Mouse (Mus musculus): Measurements from ENCODE around the gene Hibadh.

Hibadh gene

DNA sequence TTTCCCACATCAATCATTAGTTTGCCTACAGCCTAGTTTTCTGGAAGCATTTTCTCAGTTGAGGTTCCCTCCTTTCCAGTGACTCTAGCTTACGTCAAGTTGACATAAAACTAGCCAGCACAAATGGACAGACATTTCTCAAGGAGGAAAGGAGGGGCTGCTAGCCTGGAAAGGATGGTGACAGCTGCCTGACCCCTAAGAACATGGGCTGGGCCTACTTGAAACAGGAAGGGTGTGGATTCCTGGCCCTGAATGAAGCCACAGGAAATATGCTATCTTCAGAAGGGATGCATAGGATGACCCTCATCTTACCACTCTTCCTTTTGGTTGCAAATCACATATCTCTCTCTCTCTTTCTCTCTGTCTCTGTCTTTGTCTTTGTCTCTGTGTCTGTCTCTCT is 138.7 kb downstream of the Hibadh start:
- DNase-seq (ENCODE audit: low read depth) = no peak

Measured in c-Kit-positive CD71-negative TER-119-negative erythroid progenitor cells, embryonic 14.5 days (primary cell).